Mouse (Mus musculus): ENCODE measurements around the gene Gm36079.
A peak's percentile ranks its signal among the peaks of the same experiment; 100 is the strongest.
"Not testable (repeated sequence)": the region's sequence is repeated elsewhere in the genome, so short reads cannot be mapped to it uniquely, and the experiment has no call there.

Gene Gm36079

GRCm38 (mm10) chr13:120026911-120027310, at the start of gene Gm36079:
Gm36079 (minus strand) TSS chr13:120027011.
- DNase-seq: not testable (repeated sequence)

- not testable (repeated sequence) for DNase-seq
Observed at GRCm38 (mm10) chr13:120070878-120071277, 44.1 kb upstream of the Gm36079 start.

- not testable (repeated sequence) for DNase-seq
Observed at GRCm38 (mm10) chr13:120070012-120070598, 43.3 kb upstream of the Gm36079 start.

- DNase-seq: not testable (repeated sequence)
Observed at GRCm38 (mm10) chr13:120063439-120064089, 36.8 kb upstream of the Gm36079 start.

- not testable (repeated sequence) for DNase-seq
Observed at GRCm38 (mm10) chr13:120062903-120063302, 36.1 kb upstream of the Gm36079 start.

- not testable (repeated sequence) for DNase-seq
Observed at GRCm38 (mm10) chr13:120052085-120052484, 25.3 kb upstream of the Gm36079 start, which contains the start of gene Gm21188. Gm21188 (minus strand) TSS chr13:120052194.

GRCm38 (mm10) chr13:120048608-120049007, 21.8 kb upstream of the Gm36079 start:
- DNase-seq: not testable (repeated sequence)

- DNase-seq: not testable (repeated sequence)
Observed at GRCm38 (mm10) chr13:120048186-120048585, 21.4 kb upstream of the Gm36079 start.

- DNase-seq: not testable (repeated sequence)
Observed at GRCm38 (mm10) chr13:120046422-120047209, 19.8 kb upstream of the Gm36079 start.

- DNase-seq: peak in 1 of 2 experiments; percentile 56
Observed at GRCm38 (mm10) chr13:120041145-120041544, 14.3 kb upstream of the Gm36079 start.

GRCm38 (mm10) chr13:120037881-120038280, 11.1 kb upstream of the Gm36079 start:
- not testable (repeated sequence) for DNase-seq

- peak in 1 of 2 experiments; percentile 35 for DNase-seq
Observed at GRCm38 (mm10) chr13:120036577-120037115, 9.8 kb upstream of the Gm36079 start.

GRCm38 (mm10) chr13:120035151-120035550, 8.3 kb upstream of the Gm36079 start:
- DNase-seq: peak in 1 of 2 experiments; percentile 22

GRCm38 (mm10) chr13:120034637-120035036, 7.8 kb upstream of the Gm36079 start:
- not testable (repeated sequence) for DNase-seq

- DNase-seq: peak in 1 of 2 experiments; percentile 66
Observed at GRCm38 (mm10) chr13:120033516-120034190, 6.8 kb upstream of the Gm36079 start.

- peak in 1 of 2 experiments; percentile 67 for DNase-seq
Observed at GRCm38 (mm10) chr13:120031676-120032075, 4.9 kb upstream of the Gm36079 start.

- DNase-seq: peak in 1 of 2 experiments; percentile 15
Observed at GRCm38 (mm10) chr13:120027368-120027767, 557 bp upstream of the Gm36079 start.

- not testable (repeated sequence) for DNase-seq
Observed at GRCm38 (mm10) chr13:120026373-120026772, 438 bp downstream of the Gm36079 start.

- peak in 1 of 2 experiments; percentile 17 for DNase-seq
Observed at GRCm38 (mm10) chr13:120025576-120025975, 1.2 kb downstream of the Gm36079 start.

GRCm38 (mm10) chr13:120025004-120025403, 1.8 kb downstream of the Gm36079 start:
- DNase-seq: not testable (repeated sequence)

- not testable (repeated sequence) for DNase-seq
Observed at GRCm38 (mm10) chr13:120024581-120024980, 2.2 kb downstream of the Gm36079 start.

GRCm38 (mm10) chr13:120021477-120021876, 5.3 kb downstream of the Gm36079 start:
- not testable (repeated sequence) for DNase-seq

All from lung, postnatal 4 days (tissue).